Mouse (Mus musculus) liver, adult (tissue): ENCODE data around the gene Gm648.
"Not testable (repeated sequence)": the region's sequence is repeated elsewhere in the genome, so short reads cannot be mapped to it uniquely, and the experiment has no call there.

ENCODE experiments used
- GATA4 ChIP-seq: IDR thresholded peaks from 2 replicates; pipeline ENCODE4 v1.6.1; 2014; ENCODE audit warnings: mild to moderate bottlenecking, low read length; ENCODE audit not compliant: insufficient replicate concordance

Gene Gm648

DNA sequence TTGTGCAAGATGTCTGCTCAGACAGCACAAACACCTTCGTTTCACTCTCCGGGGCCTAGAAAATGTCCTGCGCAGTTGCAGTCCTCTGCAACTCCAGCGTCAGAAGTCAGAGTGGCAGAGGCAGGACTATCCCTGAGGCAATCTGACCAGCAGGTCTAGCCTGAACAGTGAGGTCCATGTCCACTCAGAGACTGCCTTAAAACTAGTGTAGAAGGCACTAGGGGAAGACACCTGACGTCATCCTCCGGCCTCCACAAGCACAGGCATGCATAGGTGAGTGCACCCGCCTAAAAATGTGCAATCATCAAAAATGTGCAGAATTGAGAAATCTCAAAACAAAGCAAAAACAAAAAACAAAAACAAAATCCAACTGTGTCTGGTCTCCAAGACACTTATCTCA, at the start of gene Gm648:
TSS of gene Gm648 (minus strand) at position 101 of the 400 bp plus-strand sequence.
- no peak for TF ChIP-seq GATA4

- no peak for TF ChIP-seq GATA4
These were observed 48.7 kb upstream of the Gm648 start, which contains the start of gene Mmgt1 for GRCm38 (mm10) chrX:56597887-56598640. Gene Mmgt1 (minus strand): TSS chrX:56598069.

- no peak for TF ChIP-seq GATA4
These were observed 47.9 kb upstream of the Gm648 start for GRCm38 (mm10) chrX:56597219-56597886.

- TF ChIP-seq GATA4, result no peak
These were observed 28.8 kb upstream of the Gm648 start for GRCm38 (mm10) chrX:56578200-56578599.

DNA sequence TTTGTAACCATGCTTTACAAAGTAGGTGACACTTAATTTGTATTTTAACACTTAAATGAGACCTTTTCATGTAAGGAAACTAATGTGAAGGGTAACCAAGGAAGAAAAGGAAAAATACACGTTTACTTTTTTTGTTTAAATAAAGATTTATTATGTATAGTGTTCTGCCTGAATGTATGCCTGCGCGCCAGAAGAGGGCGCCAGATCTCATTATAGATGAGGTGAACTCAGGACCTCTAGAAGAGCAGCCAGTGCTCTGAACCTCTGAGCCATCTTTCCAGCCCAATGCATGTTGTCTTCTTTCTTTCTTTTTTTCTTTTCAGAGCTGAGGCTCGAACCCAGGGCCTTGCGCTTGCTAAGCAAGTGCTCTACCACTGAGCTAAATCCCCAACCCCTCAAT, 23.1 kb upstream of the Gm648 start:
- TF ChIP-seq GATA4, result no peak

- TF ChIP-seq GATA4, result no peak
These were observed 4.2 kb upstream of the Gm648 start for GRCm38 (mm10) chrX:56553584-56553983.

DNA sequence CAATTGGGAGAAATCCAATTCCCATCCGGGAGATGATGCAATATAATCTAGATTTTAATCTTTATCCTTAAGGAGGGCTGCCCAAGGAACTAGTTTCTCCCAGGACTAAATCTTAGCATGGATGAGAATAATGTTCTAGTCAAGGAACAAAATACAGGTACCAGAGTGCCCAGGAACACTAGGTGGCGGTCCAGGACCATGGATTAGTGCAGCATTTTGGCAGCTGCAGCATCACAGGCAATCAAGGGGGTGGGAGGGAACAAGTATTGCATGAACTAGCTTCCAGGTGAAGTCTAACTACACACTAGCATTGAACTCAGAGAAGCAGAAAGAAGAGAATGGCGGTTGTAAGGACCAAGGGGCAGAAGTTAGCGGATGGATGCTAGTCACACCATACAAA, 12.2 kb downstream of the Gm648 start:
- no peak for TF ChIP-seq GATA4

GRCm38 (mm10) chrX:56531266-56531665, 18.1 kb downstream of the Gm648 start:
- TF ChIP-seq GATA4, result no peak

GRCm38 (mm10) chrX:56524442-56524841, 25.0 kb downstream of the Gm648 start, which contains the start of gene Gm10477:
Gene Gm10477 (plus strand): TSS chrX:56524742.
- not testable (repeated sequence) for TF ChIP-seq GATA4

DNA sequence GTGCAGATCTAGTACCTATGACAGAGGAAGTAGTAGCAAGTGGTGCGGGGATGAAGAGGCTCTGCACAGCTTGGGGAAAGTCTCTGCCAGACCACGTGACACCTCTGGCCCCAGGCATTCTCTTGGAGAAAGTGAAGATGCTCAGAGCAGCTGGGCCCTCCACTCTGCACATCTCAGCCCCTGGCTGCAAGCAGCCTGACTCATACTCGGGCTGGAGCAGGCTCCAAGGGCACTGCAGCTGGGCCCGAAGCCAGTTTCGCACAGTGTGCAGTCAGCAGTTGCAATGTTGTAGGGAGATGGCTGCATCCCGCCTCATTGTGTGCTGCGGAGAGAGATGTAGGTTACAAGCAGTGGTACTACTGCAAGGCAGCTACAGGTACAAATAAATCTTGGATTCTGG, 52.2 kb downstream of the Gm648 start:
- TF ChIP-seq GATA4, result no peak
